Mouse (Mus musculus) midbrain, embryonic 12.5 days (tissue): ENCODE measurements around the gene Phc2. TPM values are rescaled to one million over a fixed set of nuclear protein-coding genes. Genes with fewer than 3 reads are reported as not detected.

ENCODE experiments used
- ATAC-seq: fragments of 200-750 bp; cut with Nextera tagmentation; 2 replicates; pipeline ENCODE4 v1.8.0; 2017; ENCODE audit warnings: low read depth, moderate TSS enrichment, moderate library complexity; ENCODE audit not compliant: low FRiP score
- H3K27ac ChIP-seq: fragments of 300-500 bp; sonication (generic); replicated peaks from 2 replicates; pipeline ENCODE4 v1.5.1; 2016; ENCODE audit warnings: mild to moderate bottlenecking
- H3K27me3 ChIP-seq: fragments of 300-500 bp; sonication (generic); 2 replicates; pipeline ENCODE4 v1.6.1; 2016; ENCODE audit warnings: mild to moderate bottlenecking
- H3K36me3 ChIP-seq: fragments of 300-500 bp; sonication (generic); 2 replicates; pipeline ENCODE4 v1.6.1; 2016
- H3K4me1 ChIP-seq: fragments of 300-500 bp; sonication (generic); 2 replicates; pipeline ENCODE4 v1.6.1; 2016
- H3K4me2 ChIP-seq: fragments of 300-500 bp; sonication (generic); replicated peaks from 2 replicates; pipeline ENCODE4 v1.6.1; 2016; ENCODE audit warnings: mild to moderate bottlenecking, moderate library complexity
- H3K4me3 ChIP-seq: fragments of 300-500 bp; sonication (generic); 2 replicates; pipeline ENCODE4 v1.5.1; 2016; ENCODE audit warnings: mild to moderate bottlenecking
- H3K9ac ChIP-seq: fragments of 300-500 bp; sonication (generic); replicated peaks from 2 replicates; pipeline ENCODE4 v1.6.1; 2016; ENCODE audit warnings: mild to moderate bottlenecking, moderate library complexity
- H3K9me3 ChIP-seq: fragments of 300-500 bp; sonication (generic); 2 replicates; pipeline ENCODE4 v1.6.1; 2016; ENCODE audit warnings: mild to moderate bottlenecking
- WGBS: fragments of 180-500 bp; shearing (Covaris S2); methylation state at CpG from one replicate; pipeline ENCODE4 v1.1.7; 2016; 5-methylcytosine and 5-hydroxymethylcytosine counted together
- polyA plus RNA-seq: library from polyadenylated mRNA; unstranded; fragments of >200 nt; fragmentation: Nextera tagmentation; extraction: Ambion mirVana; gene quantifications from 2 replicates; pipeline ENCODE4 v1.2.1, GENCODE M21; 2016

The Phc2 gene
- polyA plus RNA-seq, 1 experiment from 2014 or later = 133 TPM

DNA sequence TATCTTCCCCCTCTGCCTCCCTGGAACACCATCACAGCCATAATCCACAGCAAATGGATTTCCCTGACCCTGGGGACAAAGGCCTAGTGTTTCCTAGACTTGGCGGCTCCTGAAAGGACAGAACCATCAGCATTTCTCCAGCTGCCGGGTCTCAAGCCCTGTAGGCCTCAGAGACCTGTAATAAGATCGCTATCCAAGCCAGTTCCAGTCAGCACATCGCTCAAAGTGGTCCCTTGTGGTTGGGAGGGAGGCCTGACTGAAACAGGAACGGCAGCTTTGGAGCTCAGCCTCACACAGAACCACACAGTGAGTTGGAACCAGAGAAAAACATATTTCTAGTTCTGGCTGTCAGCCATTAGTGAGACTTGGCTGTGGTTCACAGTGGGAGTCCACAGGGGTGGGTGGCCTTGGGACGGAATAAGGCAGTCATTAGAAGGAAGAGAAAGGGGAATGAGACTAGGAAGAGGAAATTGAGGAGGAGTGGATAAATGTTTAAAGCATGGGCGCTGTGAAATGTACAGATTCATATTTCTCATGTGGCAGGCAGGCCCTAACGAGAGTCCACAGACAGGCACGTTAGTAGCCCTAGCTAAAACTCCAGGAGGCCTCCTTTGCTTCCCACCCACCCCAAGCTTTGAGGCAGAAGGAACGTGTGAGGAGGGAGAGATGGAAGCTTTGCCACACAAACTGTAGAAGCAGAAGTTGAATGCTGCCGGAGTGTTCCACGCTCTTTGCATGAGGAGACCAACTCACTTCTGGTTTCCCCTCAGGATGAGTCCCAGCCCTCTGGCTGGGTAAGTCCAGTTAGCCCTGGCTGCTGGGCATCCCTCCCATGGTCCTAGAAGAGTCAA is 43.7 kb downstream of the Phc2 start:
- Histone ChIP-seq H3K9ac (0 out of 2 replicates have a peak overlapping the region, but pooled peaks have one; percentile 20), H3K9me3 (no peaks in the 10 kb centered on the region), H3K27me3 (no peaks in the 10 kb centered on the region), H3K4me1 (peaks cover 18% of the 10 kb centered on the region), H3K4me3 (no peak overlapping the region), H3K27ac (peak overlapping the region; percentile 66), H3K36me3 (no peaks in the 10 kb centered on the region), H3K4me2 (no peak overlapping the region)
- no peak for ATAC-seq
- 53% methylated on average over 12 of the region's 12 CpGs for WGBS

DNA sequence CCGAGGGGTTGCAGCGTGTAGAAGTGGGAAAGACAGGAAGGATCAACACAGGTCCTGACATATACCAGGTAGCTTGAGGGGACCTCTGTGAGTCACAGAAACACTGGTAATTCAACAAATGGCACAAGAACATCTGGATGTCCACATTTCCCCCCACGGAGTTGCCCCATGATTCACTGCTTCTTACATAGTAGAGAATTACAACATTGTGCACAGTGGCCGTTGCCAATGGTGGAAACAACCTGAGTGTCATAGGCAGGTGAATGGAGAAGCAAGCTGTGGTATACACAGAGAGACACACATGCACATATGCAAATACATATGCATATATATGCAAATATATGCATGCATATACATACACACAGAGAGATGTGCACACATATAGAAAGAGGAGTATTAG is 45.4 kb downstream of the Phc2 start:
- WGBS = 94% methylated on average over 4 of the region's 4 CpGs
- Histone ChIP-seq H3K4me3 (no peak overlapping the region), H3K9ac (no peak overlapping the region), H3K27ac (no peak overlapping the region), H3K4me1 (peaks cover 13% of the 10 kb centered on the region), H3K36me3 (no peaks in the 10 kb centered on the region), H3K27me3 (no peaks in the 10 kb centered on the region; the same call in 1 of the 2 replicates), H3K9me3 (no peaks in the 10 kb centered on the region), H3K4me2 (no peak overlapping the region)
- ATAC-seq = no peak

DNA sequence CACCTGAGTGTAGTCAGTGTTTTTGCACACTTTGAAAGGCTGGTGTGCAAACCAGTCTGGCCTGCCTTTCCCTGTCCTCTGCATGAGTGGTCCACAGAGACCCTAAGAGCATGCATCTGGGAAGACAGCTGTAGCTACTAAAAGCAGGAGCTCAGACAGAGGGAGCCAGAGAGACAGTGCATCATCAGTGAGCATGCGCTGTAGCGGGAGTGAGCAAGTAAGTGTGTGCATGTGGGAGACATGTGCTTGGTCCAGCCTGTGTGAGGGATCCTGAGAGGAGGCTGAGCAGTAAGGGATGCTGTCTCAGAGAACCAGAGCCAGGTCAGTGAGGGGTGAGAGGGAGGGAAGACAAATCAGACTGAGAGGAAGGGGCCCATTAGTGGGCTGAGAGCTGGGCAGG is 46.0 kb downstream of the Phc2 start:
- Histone ChIP-seq H3K4me2 (no peak overlapping the region), H3K27me3 (no peaks in the 10 kb centered on the region; the same call in 1 of the 2 replicates), H3K9ac (no peak overlapping the region), H3K4me1 (peaks cover 13% of the 10 kb centered on the region), H3K27ac (no peak overlapping the region), H3K36me3 (no peaks in the 10 kb centered on the region), H3K9me3 (no peaks in the 10 kb centered on the region), H3K4me3 (no peak overlapping the region)
- 62% methylated on average over 2 of the region's 2 CpGs for WGBS
- ATAC-seq = no peak

GRCm38 (mm10) chr4:128705138-128705720 is 50.7 kb downstream of the Phc2 start:
- WGBS = 91% methylated on average over 15 of the region's 15 CpGs
- no peak overlapping the region for H3K4me3 ChIP-seq
- no peaks in the 10 kb centered on the region for H3K36me3 ChIP-seq
- H3K9me3 ChIP-seq = no peaks in the 10 kb centered on the region
- no peak overlapping the region for H3K4me2 ChIP-seq
- H3K9ac ChIP-seq = no peak overlapping the region
- no peak for ATAC-seq
- peaks cover 23% of the 10 kb centered on the region for H3K27me3 ChIP-seq
- no peak overlapping the region for H3K27ac ChIP-seq
- peaks cover 9% of the 10 kb centered on the region; the same call in 1 of the 2 replicates for H3K4me1 ChIP-seq

GRCm38 (mm10) chr4:128706626-128707025 is 52.1 kb downstream of the Phc2 start:
- ATAC-seq = no peak
- Histone ChIP-seq H3K27ac (no peak overlapping the region), H3K4me1 (peaks cover 21% of the 10 kb centered on the region), H3K4me2 (no peak overlapping the region), H3K9me3 (no peaks in the 10 kb centered on the region), H3K9ac (no peak overlapping the region), H3K4me3 (no peak overlapping the region), H3K36me3 (no peaks in the 10 kb centered on the region), H3K27me3 (peaks cover 30% of the 10 kb centered on the region)
- 18% methylated on average over 9 of the region's 9 CpGs for WGBS

- peaks cover 29% of the 10 kb centered on the region for H3K4me1 ChIP-seq
- no peak for ATAC-seq
- H3K27me3 ChIP-seq = peaks cover 30% of the 10 kb centered on the region
- no peak overlapping the region for H3K4me2 ChIP-seq
- H3K27ac ChIP-seq = no peak overlapping the region
- H3K9ac ChIP-seq = no peak overlapping the region
- 39% methylated on average over 4 of the region's 4 CpGs for WGBS
- H3K36me3 ChIP-seq = no peaks in the 10 kb centered on the region
- no peaks in the 10 kb centered on the region for H3K9me3 ChIP-seq
- H3K4me3 ChIP-seq = no peak overlapping the region
These were observed 52.9 kb downstream of the Phc2 start for GRCm38 (mm10) chr4:128707384-128707783.

- H3K27ac ChIP-seq = no peak overlapping the region
- H3K4me2 ChIP-seq = no peak overlapping the region
- no peak for ATAC-seq
- peaks cover 30% of the 10 kb centered on the region for H3K27me3 ChIP-seq
- H3K9ac ChIP-seq = no peak overlapping the region
- no peak overlapping the region for H3K4me3 ChIP-seq
- WGBS = 76% methylated on average over 15 of the region's 15 CpGs
- H3K4me1 ChIP-seq = peaks cover 46% of the 10 kb centered on the region
- no peaks in the 10 kb centered on the region for H3K36me3 ChIP-seq
- no peaks in the 10 kb centered on the region for H3K9me3 ChIP-seq
These were observed 54.7 kb downstream of the Phc2 start for GRCm38 (mm10) chr4:128709061-128709780.

DNA sequence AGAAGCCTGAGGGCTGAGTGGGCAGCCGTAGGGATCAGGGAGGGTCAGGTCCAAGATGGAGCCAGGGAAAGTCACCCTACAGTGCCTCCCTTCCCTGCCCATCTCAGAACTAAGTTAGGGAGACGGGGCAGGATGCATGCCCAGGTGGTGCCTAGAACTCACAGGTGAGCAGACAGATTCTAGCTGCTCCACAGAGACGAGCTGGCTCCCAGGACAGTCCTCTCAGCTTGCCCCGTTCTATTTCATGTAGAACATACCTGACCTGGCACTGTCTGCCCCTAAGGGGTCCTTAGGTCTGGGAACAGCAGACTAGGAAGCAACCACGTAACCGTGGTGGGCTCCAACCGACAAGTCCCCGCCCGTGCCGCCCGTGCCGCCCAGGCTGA is 55.3 kb downstream of the Phc2 start:
- WGBS = 91% methylated on average over 12 of the region's 12 CpGs
- H3K9ac ChIP-seq = no peak overlapping the region

DNA sequence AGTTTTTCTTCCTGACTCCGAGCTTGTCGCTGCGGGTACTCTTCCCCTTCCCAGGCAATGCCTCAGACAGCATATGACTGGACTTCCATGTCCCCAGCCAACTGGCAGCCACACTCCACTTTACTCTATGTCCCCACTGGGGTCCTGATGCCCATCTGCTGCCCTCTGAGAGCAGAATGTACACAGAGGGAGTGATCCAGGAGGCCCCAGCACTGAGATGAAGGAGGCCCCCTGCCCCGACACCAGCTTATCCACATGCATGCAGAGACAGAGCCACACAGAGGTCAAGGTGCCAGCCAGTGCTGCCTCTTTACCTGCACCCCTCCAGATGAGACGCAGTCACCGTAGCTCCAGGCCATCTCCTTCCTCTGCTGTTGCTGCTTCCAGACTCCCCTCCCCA is 55.8 kb downstream of the Phc2 start:
- no peak overlapping the region for H3K4me2 ChIP-seq
- no peak overlapping the region for H3K4me3 ChIP-seq
- H3K4me1 ChIP-seq = peaks cover 57% of the 10 kb centered on the region
- no peak for ATAC-seq
- no peaks in the 10 kb centered on the region for H3K9me3 ChIP-seq
- 72% methylated on average over 6 of the region's 6 CpGs for WGBS
- no peaks in the 10 kb centered on the region for H3K36me3 ChIP-seq
- H3K27ac ChIP-seq = peak overlapping the region; percentile 22; the same call in 1 of the 2 replicates
- H3K27me3 ChIP-seq = peaks cover 30% of the 10 kb centered on the region
- peak overlapping the region; percentile 37; the same call in 1 of the 2 replicates for H3K9ac ChIP-seq

More for the DNA sequence above, 55.3 kb downstream of the Phc2 start:
- ATAC-seq = no peak
- Histone ChIP-seq H3K4me3 (no peak overlapping the region), H3K27ac (no peak overlapping the region), H3K4me2 (no peak overlapping the region), H3K27me3 (peaks cover 30% of the 10 kb centered on the region), H3K36me3 (no peaks in the 10 kb centered on the region), H3K9me3 (no peaks in the 10 kb centered on the region), H3K4me1 (peaks cover 52% of the 10 kb centered on the region)

DNA sequence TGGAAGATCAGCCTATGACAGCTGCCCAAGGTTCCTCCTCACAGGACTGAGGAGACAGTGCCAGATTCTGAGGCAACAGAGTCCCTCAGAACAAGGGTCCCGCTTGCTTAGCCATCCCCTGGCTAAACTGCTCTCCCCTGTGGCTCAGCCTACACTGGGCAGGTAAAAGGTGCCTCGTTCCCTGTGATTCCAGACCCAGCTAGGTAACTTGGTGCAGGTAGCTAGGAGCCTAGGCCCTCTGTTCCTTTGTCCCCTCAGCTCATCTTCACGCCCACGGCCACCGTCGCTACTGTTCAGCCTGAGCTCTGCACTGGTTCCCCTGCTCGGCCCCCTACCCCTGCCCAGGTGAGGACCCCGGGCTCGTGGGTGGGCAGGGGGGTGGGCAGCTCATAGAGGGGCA is 56.3 kb downstream of the Phc2 start:
- WGBS = 73% methylated on average over 9 of the region's 9 CpGs
- H3K9me3 ChIP-seq = no peaks in the 10 kb centered on the region
- peaks cover 62% of the 10 kb centered on the region for H3K4me1 ChIP-seq
- H3K4me2 ChIP-seq = 0 out of 2 replicates have a peak overlapping the region, but pooled peaks have one; percentile 53
- H3K27me3 ChIP-seq = peaks cover 30% of the 10 kb centered on the region
- no peaks in the 10 kb centered on the region for H3K36me3 ChIP-seq
- H3K9ac ChIP-seq = peak overlapping the region; percentile 11; the same call in 1 of the 2 replicates
- peak overlapping the region; percentile 50; the same call in 1 of the 2 replicates for H3K27ac ChIP-seq
- no peak overlapping the region for H3K4me3 ChIP-seq
- ATAC-seq = no peak; the same call in 1 of the 2 replicates

DNA sequence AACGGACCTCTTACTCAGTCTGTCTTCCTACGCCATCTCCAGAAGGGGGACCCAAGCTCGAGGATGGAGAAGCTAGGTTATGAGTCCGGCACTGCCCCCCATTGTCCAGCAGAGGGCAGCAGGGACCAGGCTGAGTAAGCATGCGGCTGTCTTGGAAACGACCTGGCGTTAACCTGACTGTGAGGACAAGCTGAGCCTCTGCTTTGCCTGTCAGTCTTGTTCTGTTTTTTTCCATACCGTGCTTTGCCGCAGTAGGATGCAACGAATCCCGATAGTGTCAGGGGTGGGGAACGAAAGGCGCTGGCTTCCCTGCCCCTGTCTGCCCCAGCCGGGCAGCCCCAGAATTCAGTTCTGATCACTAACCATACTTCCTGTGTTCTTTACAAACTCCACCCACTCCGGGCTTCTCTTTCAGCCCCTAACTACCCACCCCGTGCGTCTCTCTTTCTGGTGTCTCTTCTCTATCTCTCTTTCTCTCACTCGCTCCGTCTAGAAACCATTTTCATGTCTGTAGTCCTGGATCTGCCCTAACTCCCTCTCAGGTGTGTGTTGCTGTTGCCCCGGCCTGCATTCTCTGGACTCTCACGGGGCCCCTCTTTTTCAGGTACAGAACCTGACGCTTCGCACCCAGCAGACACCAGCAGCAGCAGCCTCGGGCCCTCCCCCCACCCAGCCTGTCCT is 57.1 kb downstream of the Phc2 start:
- Histone ChIP-seq H3K9me3 (no peaks in the 10 kb centered on the region), H3K9ac (peak overlapping the region; percentile 52), H3K4me3 (peak overlapping the region; percentile 29), H3K36me3 (no peaks in the 10 kb centered on the region), H3K27ac (peak overlapping the region; percentile 54), H3K4me1 (peaks cover 70% of the 10 kb centered on the region), H3K4me2 (peak overlapping the region; percentile 53), H3K27me3 (peaks cover 30% of the 10 kb centered on the region)
- 3% methylated on average over 24 of the region's 24 CpGs for WGBS
- ATAC-seq = peak; percentile 17
